Mouse (Mus musculus): ENCODE results near the gene Sh3bp5. TPM values are rescaled to one million over a fixed set of nuclear protein-coding genes. Genes with fewer than 3 reads are reported as not detected.
A peak's percentile ranks its signal among the peaks of the same experiment; 100 is the strongest.

Gene Sh3bp5
- total RNA-seq, 2 experiments from 2014 or later, result 157 to 168 TPM

GRCm38 (mm10) chr14:31337406-31337805 is 98.5 kb downstream of the Sh3bp5 start:
- DNase-seq, result no peak

DNA sequence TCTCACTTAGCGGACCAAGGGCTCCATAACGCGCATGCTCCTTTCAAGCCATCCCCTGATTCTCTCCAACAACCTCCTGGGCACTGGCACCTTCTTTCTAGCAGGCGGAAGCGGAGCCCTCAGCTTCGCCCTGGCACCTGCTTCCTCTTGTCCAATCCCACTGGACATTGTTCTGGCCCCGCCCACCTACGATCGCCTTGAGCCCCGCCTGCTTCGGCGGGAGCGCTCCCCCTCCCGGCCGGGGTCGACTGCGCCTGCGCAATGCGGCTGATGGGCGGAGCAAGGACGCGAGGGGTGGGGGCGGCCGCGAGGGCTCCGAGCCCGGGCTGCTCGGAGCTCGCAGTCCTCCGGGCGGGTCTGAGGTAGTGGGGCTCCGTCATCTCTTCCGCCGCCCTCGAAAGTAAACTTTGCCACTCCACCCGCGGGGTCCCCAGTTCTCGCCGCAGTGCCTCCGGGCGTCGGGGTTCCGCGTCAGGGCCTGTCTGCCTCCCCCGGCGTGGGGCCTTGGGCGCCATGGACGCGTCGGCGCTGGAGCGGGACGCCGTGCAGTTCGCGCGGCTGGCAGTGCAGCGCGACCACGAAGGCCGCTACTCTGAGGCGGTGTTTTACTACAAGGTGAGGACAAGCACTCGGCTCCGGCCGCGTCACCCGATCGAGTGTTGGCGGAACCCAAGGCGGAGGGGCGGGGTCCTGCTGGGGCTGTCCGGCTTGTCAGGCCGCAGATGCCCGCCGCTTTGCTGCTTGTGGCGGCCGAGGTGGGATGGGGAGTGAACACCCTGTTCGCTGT is 99.3 kb downstream of the Sh3bp5 start, which contains the start of gene Capn7:
Gene Capn7 (plus strand): TSS at position 270 of the 787 bp plus-strand sequence.
- DNase-seq, result peak; percentile 96 to 98

GRCm38 (mm10) chr14:31335765-31336164 is 100.1 kb downstream of the Sh3bp5 start:
- no peak for DNase-seq

- DNase-seq, result no peak
These were observed 104.9 kb downstream of the Sh3bp5 start for GRCm38 (mm10) chr14:31330957-31331356.

DNA sequence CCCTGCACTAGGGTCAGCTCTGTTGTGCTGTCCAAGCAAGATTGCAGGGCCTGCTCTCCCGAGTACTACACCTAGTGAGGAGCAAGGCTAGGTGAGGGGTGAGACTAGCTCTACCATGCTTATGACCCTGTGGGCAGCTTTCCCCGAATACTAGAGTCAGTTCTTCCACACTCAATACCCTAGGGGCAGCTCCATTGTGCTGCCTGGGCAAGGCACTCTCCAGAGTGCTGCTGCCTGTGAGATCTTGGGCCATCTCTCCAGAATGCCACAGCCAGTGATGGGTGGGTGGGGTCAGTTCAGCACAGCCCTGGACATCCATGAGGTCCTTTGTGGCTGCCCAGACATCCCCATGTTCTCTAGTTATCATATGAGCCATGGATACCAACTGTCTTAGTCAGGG is 106.1 kb downstream of the Sh3bp5 start:
- no peak for DNase-seq

DNA sequence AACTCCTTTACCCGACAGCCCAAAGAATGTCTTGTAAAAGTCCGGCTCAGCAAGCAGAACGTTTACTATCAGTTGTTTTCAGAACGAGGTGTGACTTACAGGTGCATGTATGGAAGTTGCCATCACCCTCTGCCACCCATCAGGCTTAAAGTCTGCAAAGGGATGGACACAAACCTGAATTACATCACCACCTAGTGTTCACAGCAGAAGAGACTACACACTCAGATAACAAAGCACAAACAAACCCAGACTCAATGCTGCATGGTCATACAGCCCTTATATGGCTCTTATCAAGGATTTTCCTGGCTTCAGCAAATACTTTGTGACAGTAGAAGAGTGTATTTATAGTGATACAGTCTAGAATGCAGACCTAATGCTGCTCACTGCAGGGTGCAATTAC is 108.2 kb downstream of the Sh3bp5 start:
- no peak for DNase-seq

- no peak for DNase-seq
These were observed 108.7 kb downstream of the Sh3bp5 start for GRCm38 (mm10) chr14:31327196-31327595.

DNA sequence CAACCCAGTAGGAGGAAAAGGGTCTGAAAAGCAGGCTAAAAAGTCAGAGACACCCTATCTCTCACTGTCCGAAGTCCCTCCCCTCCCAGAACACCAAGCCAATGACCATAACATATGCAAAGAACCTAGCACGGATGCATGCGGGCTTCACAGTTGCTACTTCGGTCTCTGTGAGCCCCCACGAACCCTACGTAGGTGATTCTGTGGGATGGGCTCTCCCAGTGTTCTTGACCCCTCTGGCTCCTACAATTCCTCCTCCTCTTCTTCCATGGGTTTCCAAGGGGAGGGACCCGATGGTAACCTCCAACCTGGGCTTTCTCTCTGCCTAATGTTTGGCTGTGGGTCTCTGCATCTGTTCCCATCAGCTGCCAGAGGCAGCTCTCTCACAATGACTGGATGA is 109.1 kb downstream of the Sh3bp5 start:
- DNase-seq, result no peak

DNA sequence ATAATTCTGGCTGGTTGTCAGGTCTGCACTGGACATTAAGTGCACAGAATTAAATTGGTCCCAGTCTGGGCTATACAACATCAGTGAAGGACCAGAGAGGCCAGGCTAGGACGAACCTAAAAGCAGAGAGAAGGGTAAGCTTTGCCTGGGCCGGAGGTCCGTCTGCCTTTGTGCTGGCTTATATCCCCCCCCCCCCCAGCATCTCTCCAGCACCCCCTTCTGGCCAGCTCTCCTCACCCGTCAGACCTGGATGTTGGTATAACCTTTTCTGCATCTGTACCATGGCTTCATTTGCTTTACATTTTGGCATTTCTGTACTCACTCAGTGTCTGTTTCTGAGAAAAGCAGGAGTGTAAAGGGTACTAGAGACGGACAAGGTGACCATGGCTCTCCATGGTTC is 110.3 kb downstream of the Sh3bp5 start:
- DNase-seq, result no peak

GRCm38 (mm10) chr14:31324851-31325250 is 111.0 kb downstream of the Sh3bp5 start:
- no peak for DNase-seq

DNA sequence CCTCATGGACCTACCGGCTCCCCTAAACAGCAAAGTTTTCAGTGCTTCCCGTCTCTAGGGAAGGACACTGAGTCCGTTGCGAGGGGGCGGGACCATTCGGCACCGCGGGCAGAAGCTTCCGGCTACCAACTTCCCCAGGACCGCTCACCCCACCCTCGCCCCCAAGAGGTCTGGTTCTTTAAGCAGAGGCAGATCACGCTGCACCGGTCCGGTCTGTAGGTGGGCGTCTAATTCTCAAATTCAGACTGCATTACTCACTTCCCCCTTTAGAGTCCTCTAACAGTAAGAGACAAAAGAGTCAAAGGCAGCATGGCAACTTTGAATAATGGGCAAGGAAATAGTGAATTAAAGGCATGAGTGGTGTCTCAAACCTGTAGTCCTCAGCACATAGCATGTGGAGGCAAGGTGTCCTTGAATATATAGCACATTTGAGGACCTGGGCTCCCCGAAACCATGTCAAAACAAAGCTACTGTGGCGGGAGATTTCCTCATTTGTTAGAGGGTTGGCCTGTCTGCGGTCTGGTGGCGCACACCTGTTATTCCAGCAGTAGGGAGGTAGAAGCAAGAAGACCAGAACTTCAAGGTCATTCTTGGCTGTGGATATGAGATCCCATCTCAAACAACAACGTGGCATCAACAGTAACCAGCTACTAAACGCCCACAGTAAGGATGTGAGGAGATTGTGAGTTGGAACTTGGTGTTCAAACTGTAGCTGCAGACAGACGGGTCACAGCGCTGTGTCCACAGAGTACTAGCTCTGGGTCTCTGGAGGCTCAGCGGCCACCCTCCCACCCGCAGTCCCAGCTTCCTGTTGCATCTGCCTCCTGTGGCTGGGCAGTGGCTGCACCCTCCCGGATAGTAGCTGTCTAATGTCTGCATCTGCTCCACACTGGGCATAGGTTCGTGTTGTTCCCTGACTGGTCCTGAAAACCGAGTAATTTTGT is 111.8 kb downstream of the Sh3bp5 start, which contains the start of gene Dnah1:
Gene Dnah1 (minus strand): TSS at position 48 of the 944 bp plus-strand sequence.
- DNase-seq, result no peak

DNA sequence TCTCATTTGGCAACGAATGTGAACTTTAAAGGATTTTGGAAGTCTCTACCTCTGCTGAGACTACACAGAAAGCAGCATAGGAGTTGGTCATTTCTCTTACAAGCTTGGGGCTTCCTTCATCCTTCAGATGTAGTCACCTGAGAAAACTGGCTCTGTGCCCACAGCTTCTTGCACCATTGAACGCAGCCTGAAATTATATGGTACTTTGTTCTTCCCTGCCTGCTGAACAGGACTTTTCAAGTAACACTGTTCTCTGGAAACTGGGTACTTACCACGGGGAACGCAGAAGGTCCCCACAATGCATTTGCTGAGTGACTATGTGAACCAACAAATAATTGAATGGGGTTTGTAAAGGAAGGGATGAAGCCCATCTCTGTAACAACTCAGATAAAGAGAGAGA is 112.7 kb downstream of the Sh3bp5 start:
- no peak for DNase-seq

DNA sequence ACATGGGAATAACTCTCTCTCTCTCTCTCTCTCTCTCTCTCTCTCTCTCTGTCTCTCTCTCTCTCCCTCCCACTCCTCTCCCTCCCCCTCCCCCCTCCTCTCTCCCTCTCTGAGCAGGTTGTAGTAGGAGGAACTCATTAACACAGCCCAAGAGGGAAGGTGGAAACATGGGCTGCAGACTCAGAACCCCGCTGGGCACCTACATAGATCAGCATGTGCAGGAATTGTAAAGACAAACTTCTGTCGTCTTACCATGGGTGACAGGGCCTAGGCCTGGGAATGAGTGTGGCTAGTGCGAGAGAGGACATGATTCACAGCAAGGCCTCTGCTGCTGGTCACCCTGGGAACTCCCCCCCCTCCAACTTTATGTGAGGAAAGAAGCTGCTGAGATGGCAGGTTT is 113.7 kb downstream of the Sh3bp5 start:
- DNase-seq, result no peak

GRCm38 (mm10) chr14:31321181-31321580 is 114.7 kb downstream of the Sh3bp5 start:
- no peak for DNase-seq

DNA sequence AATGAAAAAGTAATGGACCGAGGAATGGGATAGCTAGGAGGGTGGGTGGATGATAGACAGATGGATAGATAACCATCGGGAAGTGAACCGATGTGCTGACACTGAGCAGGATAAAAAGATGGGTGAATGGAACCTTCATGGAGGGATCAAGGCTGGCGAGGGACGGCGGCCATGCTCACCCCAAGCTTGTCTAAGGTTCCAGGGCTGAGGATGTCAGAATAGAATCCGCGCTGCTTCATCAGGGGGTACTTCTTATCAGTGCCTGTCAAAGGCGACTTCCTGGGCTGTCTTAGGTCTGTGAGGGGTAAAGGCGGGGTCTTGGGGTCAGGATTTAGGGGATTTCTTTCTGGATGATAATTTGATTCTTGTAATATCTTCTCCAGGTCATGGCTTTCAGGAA is 116.3 kb downstream of the Sh3bp5 start:
- no peak for DNase-seq

DNA sequence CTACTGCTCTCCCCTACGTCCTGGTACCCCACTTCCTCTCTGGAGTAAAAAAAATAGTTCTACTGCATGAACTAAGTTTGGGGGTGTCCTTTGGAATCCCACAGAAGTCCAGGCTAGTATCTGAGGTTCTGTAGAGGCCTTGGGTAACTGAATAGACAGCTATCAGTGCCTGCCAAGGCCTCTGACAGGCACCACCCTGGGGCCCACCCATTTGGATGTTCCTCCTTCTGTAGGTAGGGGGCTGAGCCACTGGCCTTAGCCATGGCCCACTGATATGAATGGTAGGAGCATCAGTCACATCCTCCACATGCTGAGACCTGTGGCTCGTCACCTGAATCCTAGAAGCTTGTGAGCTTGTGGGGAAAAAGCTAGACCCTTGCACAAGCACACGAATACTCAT is 118.1 kb downstream of the Sh3bp5 start:
- no peak for DNase-seq

- DNase-seq, result no peak
These were observed 119.3 kb downstream of the Sh3bp5 start for GRCm38 (mm10) chr14:31316613-31317012.

DNA sequence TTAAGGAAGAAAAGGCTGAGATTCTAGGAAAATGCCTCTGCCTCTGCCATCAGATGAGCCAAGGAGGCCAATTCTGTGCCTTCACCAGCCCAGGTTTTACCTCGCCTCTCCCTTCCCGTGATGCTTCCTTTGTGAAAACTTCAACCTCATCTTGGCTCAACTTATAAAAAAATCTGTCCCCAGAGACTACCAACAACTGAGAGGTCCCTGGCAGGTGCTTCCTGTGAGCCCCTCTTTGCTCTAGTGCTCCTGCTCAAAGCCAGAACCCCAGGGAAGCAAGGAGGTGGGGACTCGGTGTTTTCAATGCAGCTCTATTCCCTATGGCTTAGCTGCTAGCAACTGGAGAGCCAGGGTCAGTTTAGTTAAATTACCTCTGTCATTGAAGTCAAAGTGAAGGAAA is 122.7 kb downstream of the Sh3bp5 start:
- DNase-seq, result no peak

Other genes with a start within 250 kb of the Sh3bp5 start
- 1 to 10 TPM; 3.8 to 4.4 TPM for gene Tnnc1, start 227.8 kb downstream of the Sh3bp5 start, total RNA-seq (2021)
- gene Nisch, start 219.1 kb downstream of the Sh3bp5 start, total RNA-seq (2021), result 100 to 1,000 TPM; 458 to 488 TPM
- 1 to 10 TPM; 4.5 to 4.9 TPM for gene Sema3g, start 218.2 kb downstream of the Sh3bp5 start, total RNA-seq (2021)
- gene Phf7, start 184.8 kb downstream of the Sh3bp5 start, total RNA-seq (2021), result 1 to 10 TPM; 3.5 to 3.6 TPM
- 100 to 1,000 TPM; 132 to 134 TPM for gene Bap1, start 184.6 kb downstream of the Sh3bp5 start, total RNA-seq (2021)
- gene Dnah1, start 112.2 kb downstream of the Sh3bp5 start, total RNA-seq (2021), result 1 to 10 TPM; 3.8 to 4.8 TPM
- gene Capn7, start 99.4 kb downstream of the Sh3bp5 start, total RNA-seq (2021), result 10 to 100 TPM; 39.4 to 42.1 TPM
- gene Eaf1, start 58.3 kb upstream of the Sh3bp5 start, total RNA-seq (2021), result 10 to 100 TPM; 14.5 to 16.3 TPM
- 10 to 100 TPM; 25.0 to 29.4 TPM for gene Mettl6, start 59.0 kb upstream of the Sh3bp5 start, total RNA-seq (2021)
- under 1 TPM; 0.15 to 0.35 TPM for gene Colq, start 155.3 kb upstream of the Sh3bp5 start, total RNA-seq (2021)
- not detected for gene Gm49387, start 204.8 kb upstream of the Sh3bp5 start, total RNA-seq (2021)
- gene Btd, start 204.9 kb upstream of the Sh3bp5 start, total RNA-seq (2021), result 10 to 100 TPM in 1 of 2 experiments, 1 to 10 TPM in 1; 9.5 to 10.9 TPM
- gene Hacl1, start 205.2 kb upstream of the Sh3bp5 start, total RNA-seq (2021), result 1 to 10 TPM; 6.6 to 9.8 TPM

All from layer of hippocampus, postnatal 36 days (tissue).